Mouse (Mus musculus) layer of hippocampus, postnatal 14 days (tissue): ENCODE data around the gene C1qa. TPM values are rescaled to one million over a fixed set of nuclear protein-coding genes. Genes with fewer than 3 reads are reported as not detected.

ENCODE experiments used
- DNase-seq, 2 experiments: peaks; one replicate each; pipeline ENCODE4 v3.0.0; 2021 to 2022; ENCODE audit warnings: low spot score in 2 of 2, mixed read lengths in 1 of 2
- long read RNA-seq, 2 experiments: library from polyadenylated mRNA; stranded (forward); transcript quantifications; one replicate each; pipeline ENCODE4 v2.0.0; 2021
- total RNA-seq, 2 experiments: library from RNA; stranded (reverse); gene quantifications; 2 replicates each; pipeline ENCODE4 v1.2.3; 2021

The C1qa gene
- 10 to 100 TPM; 42.0 TPM for total RNA-seq
- long read RNA-seq, experiment 1, transcript C1qa-201 (3 exons, 1,040 nt) = major isoform, 38 of 41 reads
- long read RNA-seq, experiment 1, partial matches to known transcripts = 2 of 41 reads
- long read RNA-seq, experiment 1, other reads (novel, unspliced or antisense) = 1 of 41 reads
- long read RNA-seq, experiment 2, transcript C1qa-201 (3 exons, 1,040 nt) = major isoform, 68 of 79 reads
- long read RNA-seq, experiment 2, partial matches to known transcripts = 6 of 79 reads
- long read RNA-seq, experiment 2, other reads (novel, unspliced or antisense) = 5 of 79 reads

DNA sequence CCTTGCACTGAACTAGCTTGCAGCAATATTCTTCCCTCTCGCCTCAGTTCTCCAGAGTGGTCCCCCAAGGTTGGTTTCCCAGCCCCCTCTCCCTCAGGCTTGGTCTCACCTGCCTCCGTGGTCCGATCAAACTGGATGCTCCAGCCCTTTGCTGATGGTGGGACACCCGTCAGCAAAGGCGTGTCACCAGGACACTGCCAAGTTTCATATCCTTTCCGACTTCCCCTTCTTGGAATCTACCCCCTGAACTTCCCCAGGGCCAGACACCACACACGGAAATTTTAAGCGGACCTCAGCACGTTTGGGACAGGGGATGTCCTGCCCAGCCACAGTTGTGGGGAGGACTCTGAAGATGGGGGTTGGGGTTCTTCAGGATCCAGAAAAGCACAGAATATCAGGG is at the start of gene C1qa:
C1qa (minus strand) TSS at position 167 of the 400 bp plus-strand sequence.
- DNase-seq = no peak

- DNase-seq = no peak
Measured at GRCm38 (mm10) chr4:136945397-136945796, 46.8 kb upstream of the C1qa start.

DNA sequence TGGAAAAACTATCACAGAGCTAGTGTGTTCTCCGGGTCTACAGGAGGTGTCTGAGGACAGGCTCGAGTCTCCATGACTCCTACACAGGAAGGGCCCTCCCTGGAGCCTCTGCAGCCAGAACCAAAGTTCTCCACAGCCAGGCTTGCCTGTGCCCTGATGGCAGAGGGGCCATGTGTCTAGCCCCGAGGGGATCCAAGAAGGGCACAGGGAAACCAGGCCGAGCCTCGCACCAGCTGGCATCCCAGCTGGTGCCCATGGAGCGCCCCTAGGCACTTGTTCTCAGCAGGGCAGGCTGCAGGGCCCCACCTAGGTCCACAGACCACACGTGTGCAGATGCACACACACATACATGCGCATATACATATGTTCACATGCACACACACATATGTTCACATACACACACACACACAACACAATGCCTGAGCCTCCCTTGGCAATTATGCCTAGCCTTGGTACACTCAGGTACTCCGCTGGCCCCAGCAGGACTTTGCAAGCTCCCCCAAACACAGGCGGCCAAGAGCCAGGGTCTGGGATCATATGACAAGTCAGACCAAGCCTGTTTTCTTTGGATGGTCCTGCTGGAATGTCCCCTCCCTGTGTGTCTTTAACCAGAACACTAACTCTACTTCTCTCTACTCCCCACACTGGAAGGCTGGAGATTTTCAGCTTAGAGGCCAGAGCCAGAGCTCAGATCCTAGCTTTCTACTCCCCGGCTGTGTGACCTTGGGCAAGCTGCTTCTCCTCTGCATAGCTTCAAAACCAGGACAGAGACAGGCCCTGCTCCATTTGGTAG is 46.2 kb upstream of the C1qa start:
- DNase-seq = no peak

DNA sequence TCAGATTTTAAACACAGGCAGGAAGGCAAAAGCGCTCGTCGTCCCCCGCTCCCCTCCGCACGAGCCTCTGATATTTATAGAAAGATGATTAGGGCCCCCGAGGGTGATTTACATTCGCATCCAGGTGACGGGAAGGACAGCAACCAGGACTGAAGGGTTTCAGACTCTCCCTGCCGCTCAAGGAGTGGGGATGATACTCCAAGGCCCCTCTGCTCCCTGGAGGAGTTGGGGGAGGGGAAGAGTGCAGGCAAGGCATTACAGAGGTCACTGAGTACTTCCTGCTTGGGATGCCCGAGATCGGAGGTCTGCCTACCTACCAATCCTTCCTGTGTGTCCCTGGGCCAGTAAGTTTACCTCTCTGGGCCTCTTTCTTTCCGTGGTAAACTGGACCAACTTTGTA is 44.6 kb upstream of the C1qa start:
- no peak for DNase-seq

DNA sequence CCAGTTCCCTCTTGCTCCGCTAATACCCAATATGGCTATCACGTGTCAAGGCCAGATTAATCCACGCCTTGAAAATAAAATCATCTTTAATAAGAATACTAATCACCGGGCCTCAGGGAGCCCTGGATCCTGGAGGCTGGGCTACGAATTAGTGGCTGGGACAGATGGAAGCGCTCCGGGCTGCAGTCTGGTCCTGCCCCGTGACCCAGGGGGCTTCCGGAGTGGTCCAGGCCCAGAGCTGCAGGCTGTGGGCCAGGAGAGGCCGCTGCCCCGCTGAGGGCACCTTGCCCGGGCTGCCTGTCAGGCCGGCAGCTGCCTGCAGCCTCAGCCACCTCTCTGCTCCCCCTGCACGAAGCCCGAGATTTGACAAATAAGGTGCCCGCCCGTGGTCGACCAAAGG is 44.2 kb upstream of the C1qa start:
- no peak for DNase-seq

DNA sequence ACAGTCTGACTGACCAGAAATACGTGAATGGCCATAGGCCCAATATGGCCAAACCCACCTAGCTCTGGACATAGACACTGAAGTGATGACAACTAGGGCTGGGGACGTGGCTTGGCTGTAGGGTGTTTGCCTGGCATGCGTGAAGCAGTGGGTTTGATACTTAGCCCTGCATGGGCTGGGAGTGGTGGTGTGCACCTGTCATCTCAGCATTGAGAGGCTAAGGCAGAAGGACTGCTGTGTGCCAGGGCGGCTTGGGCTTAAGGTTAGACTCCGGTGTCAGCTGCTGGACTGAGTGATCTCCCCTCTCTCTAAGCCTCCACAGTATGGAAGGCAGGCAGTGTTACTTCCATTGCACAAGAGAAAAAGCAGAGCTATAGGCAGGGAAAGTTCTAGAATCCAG is 39.3 kb upstream of the C1qa start:
- no peak for DNase-seq

DNA sequence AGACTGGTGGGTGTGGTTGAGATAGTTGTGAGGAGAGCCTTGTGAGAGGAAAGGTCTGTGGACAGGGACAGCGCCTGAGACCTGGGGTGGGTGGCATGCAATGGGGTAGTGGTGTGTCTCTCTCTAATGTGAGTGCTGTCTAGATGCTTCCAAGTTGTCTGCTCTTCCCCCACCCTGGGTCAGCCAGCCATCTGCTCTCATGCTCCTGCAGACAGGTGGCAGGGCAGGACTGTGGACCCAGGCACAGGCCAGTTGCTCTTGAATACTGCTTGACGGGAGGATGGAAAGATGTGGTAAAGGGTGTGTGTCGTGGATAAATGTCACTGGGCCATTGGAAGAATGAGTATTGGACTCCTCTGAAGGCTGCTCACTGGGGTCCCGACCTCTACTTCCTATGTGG is 38.7 kb upstream of the C1qa start:
- no peak for DNase-seq

DNA sequence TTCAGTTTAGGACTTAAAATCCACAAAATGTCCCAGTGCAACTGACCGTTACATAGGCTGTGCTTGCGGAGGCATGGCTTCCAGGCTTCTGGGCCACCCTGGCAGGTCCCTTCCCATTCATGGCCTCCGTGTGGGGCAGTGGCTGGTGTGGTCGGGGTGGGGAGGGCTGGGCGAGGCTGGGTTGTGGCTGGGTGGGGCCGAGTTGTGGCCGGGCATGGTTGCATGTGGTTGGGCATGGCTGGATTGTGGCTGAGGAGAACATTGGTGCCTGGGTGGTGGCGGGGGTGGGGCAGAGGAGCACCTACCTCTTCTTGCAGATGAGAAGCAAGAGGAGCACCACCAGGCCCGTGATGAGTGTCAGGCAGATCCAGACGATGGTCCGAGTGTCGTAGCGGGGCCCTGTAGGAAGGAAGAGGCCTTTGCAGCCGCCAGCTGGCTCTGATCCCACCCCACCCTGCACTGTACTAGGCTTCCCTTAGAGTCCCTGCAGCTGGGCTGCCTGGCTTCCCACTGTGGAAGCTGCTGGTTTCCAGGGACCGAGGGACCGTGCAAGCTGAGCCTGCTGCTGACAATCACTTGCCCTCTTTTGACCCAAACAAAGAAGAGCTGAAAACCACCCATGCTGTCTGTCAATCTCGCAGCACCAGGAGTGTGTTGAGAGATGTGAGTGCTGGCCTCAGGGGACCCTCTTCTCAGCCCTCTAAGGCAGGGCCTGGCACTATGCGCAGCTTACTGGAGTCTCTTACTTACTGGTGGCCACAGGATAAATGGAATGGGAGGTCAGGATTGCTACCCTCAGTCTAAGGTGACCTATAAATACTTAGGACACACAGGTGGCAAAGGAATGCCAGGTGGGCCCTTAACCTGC is 36.4 kb upstream of the C1qa start:
- no peak for DNase-seq

DNA sequence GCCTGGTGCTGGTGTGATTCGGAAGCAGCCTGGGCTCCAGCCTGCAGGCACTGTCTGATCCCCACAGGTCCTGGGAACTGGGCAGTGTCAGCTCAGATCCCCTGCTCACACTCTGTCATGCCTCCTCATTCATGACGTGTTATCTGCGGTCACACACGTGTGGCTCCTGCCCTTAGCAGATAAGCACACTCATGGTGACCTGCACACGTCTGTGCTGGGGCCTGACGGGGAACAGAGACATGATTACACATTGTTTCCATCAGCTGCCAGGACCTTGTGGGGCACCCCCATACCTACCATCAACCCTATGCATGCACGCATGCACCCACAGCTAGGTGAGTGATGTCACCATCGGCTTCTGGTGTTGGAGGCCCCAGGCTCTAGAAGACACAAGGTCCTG is 31.9 kb upstream of the C1qa start:
- no peak for DNase-seq

DNA sequence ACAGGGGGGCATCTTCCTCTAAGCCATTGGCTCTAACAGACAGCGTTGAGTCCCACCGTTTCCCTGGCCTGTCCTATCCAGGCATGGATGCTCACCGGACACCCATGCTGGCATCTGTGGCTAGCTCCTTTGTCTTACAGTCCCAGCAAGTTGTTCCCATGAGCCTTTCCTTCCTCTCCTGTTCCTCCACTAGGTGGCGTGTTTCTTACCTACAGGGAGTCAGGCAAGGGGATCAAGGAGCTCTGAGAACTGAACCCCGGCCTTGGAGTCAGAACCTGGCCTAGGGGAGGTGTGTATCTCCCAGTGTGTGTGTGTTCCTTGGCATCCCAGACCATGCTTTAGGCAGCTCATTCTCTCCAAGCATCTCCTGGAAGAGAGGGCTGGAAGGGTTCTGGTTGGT is 30.3 kb upstream of the C1qa start:
- DNase-seq = no peak

GRCm38 (mm10) chr4:136925804-136926203 is 27.2 kb upstream of the C1qa start:
- DNase-seq = no peak

DNA sequence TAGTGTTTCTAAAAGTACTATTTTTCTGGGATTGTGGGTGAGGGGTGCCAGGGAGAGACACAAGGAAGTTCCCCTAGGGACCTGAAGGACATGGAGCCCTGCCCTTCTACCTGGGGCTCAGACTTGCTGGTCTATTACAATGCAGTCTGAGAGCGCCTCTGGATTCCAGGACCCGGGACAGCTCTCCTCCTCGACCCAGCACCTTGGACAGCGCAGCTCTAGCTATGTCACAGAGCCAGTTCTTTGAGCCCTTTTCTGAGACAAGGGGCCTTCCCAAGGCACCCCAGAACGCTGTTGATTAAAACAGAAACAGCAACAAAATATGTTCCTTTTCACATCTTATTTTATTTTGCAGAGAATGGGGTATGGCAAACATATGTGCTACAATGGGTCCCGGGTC is 25.9 kb upstream of the C1qa start:
- no peak for DNase-seq

GRCm38 (mm10) chr4:136919526-136919925 is 20.9 kb upstream of the C1qa start:
- peak in 1 of 2 experiments; percentile 58 for DNase-seq

- no peak for DNase-seq
Measured at GRCm38 (mm10) chr4:136918834-136919233, 20.2 kb upstream of the C1qa start.

DNA sequence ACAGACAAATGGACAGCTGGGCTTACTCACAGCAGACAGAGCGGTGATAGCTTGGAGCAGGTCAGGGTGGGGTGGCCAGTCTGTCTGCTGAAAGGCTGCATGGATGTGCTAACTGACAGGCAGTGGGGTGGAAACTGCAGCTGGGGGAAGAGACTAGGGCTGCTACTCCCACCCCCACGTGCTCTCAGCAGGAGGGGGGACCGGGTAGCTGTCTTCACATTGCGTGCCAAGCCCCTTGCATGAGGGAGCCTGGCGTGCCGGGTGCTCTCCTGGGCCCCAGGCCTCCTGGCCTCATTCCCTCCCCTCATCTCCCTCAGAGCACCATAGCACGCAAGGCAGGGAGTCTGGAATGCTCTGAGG is 18.5 kb upstream of the C1qa start:
- DNase-seq = no peak

- peak in 1 of 2 experiments; percentile 65 for DNase-seq
Measured at GRCm38 (mm10) chr4:136916359-136917164, 18.0 kb upstream of the C1qa start.

DNA sequence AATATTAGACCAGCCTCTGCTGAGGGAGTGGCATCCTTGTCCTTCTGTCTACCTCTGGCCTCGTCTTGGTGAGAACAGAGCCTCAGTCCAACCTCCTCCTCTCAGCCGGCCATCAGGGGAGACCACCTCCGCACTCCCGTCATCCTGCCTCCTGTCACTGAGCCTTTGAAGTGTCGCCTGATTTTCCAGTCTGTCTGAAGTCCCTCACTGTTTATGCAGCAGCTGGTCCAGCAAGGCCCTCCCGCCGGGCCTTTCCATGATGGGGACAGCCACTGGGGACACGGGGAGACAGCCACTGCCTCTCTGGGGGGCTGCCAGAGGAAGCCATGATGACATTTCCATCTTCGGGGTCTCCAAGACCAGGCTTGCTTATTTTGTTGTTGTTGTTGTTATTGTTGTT is 14.2 kb upstream of the C1qa start:
- DNase-seq = no peak

DNA sequence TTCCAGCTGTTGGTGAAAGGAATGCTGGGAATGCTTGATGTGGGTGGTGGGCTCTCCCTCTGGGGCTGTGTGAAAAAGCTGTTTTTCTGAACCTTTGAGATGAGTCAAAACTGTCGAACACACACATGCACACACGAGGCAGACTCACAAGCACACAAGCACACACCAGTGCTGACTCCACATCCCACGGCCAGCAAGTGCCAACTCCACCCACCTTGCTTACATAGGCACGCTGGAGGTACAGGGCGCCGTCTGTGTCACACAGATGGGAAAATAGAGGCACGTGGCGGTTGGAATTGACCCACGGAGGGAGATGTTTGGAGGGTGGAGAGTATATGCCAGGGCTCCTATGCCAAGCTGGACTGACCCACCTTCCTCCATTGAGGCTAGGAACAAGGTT is 13.2 kb upstream of the C1qa start:
- no peak for DNase-seq

GRCm38 (mm10) chr4:136911211-136911646 is 12.6 kb upstream of the C1qa start:
- DNase-seq = no peak

GRCm38 (mm10) chr4:136907809-136908208 is 9.2 kb upstream of the C1qa start:
- DNase-seq = no peak

DNA sequence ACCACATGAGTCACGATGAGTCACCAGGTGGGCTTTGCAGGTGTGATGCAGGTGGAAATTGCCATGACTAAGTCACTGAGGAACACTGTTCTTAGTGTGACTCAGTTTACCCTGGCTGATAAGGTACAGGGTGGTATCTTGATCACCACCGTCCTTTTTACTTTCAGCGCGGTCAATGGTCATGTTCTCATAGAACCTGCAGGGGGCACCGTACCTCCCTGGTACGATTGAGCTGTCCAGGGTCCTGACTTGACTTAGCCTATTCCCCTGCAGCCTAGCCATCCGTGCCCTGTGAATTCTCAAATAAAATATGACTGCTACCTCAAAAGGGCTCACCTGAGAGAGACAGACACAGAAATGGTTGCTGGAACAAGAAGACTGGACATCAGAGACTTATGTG is 8.4 kb upstream of the C1qa start:
- no peak for DNase-seq
